Mouse (Mus musculus): ENCODE results near the gene Zfp689.
A peak's percentile ranks its signal among the peaks of the same experiment; 100 is the strongest.
"Not testable (repeated sequence)": the region's sequence is repeated elsewhere in the genome, so short reads cannot be mapped to it uniquely, and the experiment has no call there.

Gene Zfp689

GRCm38 (mm10) chr7:127470011-127470715 is 21.2 kb upstream of the Zfp689 start:
- no peak for DNase-seq

GRCm38 (mm10) chr7:127466606-127467005 is 17.6 kb upstream of the Zfp689 start:
- no peak for DNase-seq

GRCm38 (mm10) chr7:127465670-127466069 is 16.7 kb upstream of the Zfp689 start:
- DNase-seq = not testable (repeated sequence)

- DNase-seq = no peak
Observed at GRCm38 (mm10) chr7:127465191-127465590, 16.2 kb upstream of the Zfp689 start.

- DNase-seq = not testable (repeated sequence)
Observed at GRCm38 (mm10) chr7:127459311-127459710, 10.4 kb upstream of the Zfp689 start, which contains the start of gene Prr14. Gene Prr14 (plus strand): TSS chr7:127459611.

- not testable (repeated sequence) for DNase-seq
Observed at GRCm38 (mm10) chr7:127458371-127459122, 9.6 kb upstream of the Zfp689 start.

GRCm38 (mm10) chr7:127454905-127455304 is 5.9 kb upstream of the Zfp689 start:
- DNase-seq = no peak

GRCm38 (mm10) chr7:127453056-127453455 is 4.1 kb upstream of the Zfp689 start:
- no peak for DNase-seq

GRCm38 (mm10) chr7:127449966-127450365 is 1.0 kb upstream of the Zfp689 start:
- no peak for DNase-seq

GRCm38 (mm10) chr7:127443976-127444375 is 5.0 kb downstream of the Zfp689 start:
- no peak for DNase-seq

- no peak for DNase-seq
Observed at GRCm38 (mm10) chr7:127437724-127438123, 11.2 kb downstream of the Zfp689 start.

GRCm38 (mm10) chr7:127435206-127435605 is 13.8 kb downstream of the Zfp689 start:
- no peak for DNase-seq

- no peak for DNase-seq
Observed at GRCm38 (mm10) chr7:127426354-127426753, 22.6 kb downstream of the Zfp689 start.

GRCm38 (mm10) chr7:127425911-127426310 is 23.0 kb downstream of the Zfp689 start:
- no peak for DNase-seq

- no peak for DNase-seq
Observed at GRCm38 (mm10) chr7:127425291-127425690, 23.7 kb downstream of the Zfp689 start.

- DNase-seq = peak; percentile 43
Observed at GRCm38 (mm10) chr7:127422247-127422646, 26.7 kb downstream of the Zfp689 start.

GRCm38 (mm10) chr7:127421388-127422191 is 27.4 kb downstream of the Zfp689 start, which contains the start of gene Zfp688:
Gene Zfp688 (minus strand): TSS chr7:127422068.
- peak; percentile 90 for DNase-seq

GRCm38 (mm10) chr7:127411418-127411817 is 37.5 kb downstream of the Zfp689 start:
- DNase-seq = no peak

GRCm38 (mm10) chr7:127406002-127406987 is 42.7 kb downstream of the Zfp689 start, which contains the start of gene Zfp764:
Gene Zfp764 (minus strand): TSS chr7:127406822.
- DNase-seq = peak; percentile 89

- DNase-seq = not testable (repeated sequence)
Observed at GRCm38 (mm10) chr7:127404101-127404500, 44.9 kb downstream of the Zfp689 start.

- DNase-seq = no peak
Observed at GRCm38 (mm10) chr7:127402980-127403379, 46.0 kb downstream of the Zfp689 start.

GRCm38 (mm10) chr7:127400355-127400754 is 48.6 kb downstream of the Zfp689 start:
- DNase-seq = no peak

Data from layer of hippocampus, adult 9-11 months (tissue).